Mouse (Mus musculus) embryonic facial prominence, embryonic 14.5 days (tissue): Measurements from ENCODE around the gene Abcc4. TPM values are rescaled to one million over a fixed set of nuclear protein-coding genes. Genes with fewer than 3 reads are reported as not detected.

Source experiments
- ATAC-seq: fragments of 200-750 bp; cut with Nextera tagmentation; 2 replicates; pipeline ENCODE4 v1.8.0; 2017; ENCODE audit warnings: low read depth, moderate number of reproducible peaks, moderate TSS enrichment
- DNase-seq: peaks from one replicate; pipeline ENCODE4 v3.0.0-alpha.2; 2015; ENCODE audit warnings: low spot score
- H3K27ac ChIP-seq: fragments of 300-500 bp; sonication (generic); replicated peaks from 2 replicates; pipeline ENCODE4 v1.5.1; 2014; ENCODE audit warnings: low read depth, mild to moderate bottlenecking, low read length, moderate library complexity
- H3K27me3 ChIP-seq: fragments of 300-500 bp; sonication (generic); replicated peaks from 2 replicates; pipeline ENCODE4 v1.6.1; 2014; ENCODE audit warnings: low read length; ENCODE audit not compliant: control insufficient read depth, insufficient read depth
- H3K36me3 ChIP-seq: fragments of 300-500 bp; sonication (generic); 2 replicates; pipeline ENCODE4 v1.6.1; 2014; ENCODE audit warnings: low read length, mixed read lengths; ENCODE audit not compliant: control insufficient read depth, insufficient read depth
- H3K4me1 ChIP-seq: fragments of 300-500 bp; sonication (generic); 2 replicates; pipeline ENCODE4 v1.6.1; 2014; ENCODE audit warnings: antibody characterized with exemption, low read length; ENCODE audit not compliant: control insufficient read depth, insufficient read depth
- H3K4me2 ChIP-seq: fragments of 300-500 bp; sonication (generic); 2 replicates; pipeline ENCODE4 v1.6.1; 2014; ENCODE audit warnings: low read depth, mild to moderate bottlenecking, low read length, moderate library complexity, mixed read lengths
- H3K4me3 ChIP-seq: fragments of 300-500 bp; sonication (generic); 2 replicates; pipeline ENCODE4 v1.5.1; 2014; ENCODE audit warnings: low read depth, mild to moderate bottlenecking, low read length
- H3K9ac ChIP-seq: fragments of 300-500 bp; sonication (generic); 2 replicates; pipeline ENCODE4 v1.6.1; 2014; ENCODE audit warnings: low read depth, mild to moderate bottlenecking, low read length, moderate library complexity, mixed read lengths
- H3K9me3 ChIP-seq: fragments of 300-500 bp; sonication (generic); 2 replicates; pipeline ENCODE4 v1.6.1; 2016; ENCODE audit warnings: low read length; ENCODE audit not compliant: control insufficient read depth
- WGBS: fragments of 180-500 bp; shearing (Covaris S2); extraction: QIAGEN DNeasy Blood & Tissue Kit; methylation state at CpG from one replicate; pipeline ENCODE4 v1.1.7; 2014; 5-methylcytosine and 5-hydroxymethylcytosine counted together
- polyA plus RNA-seq: library from polyadenylated mRNA; unstranded; fragments of >200 nt; fragmentation: Nextera tagmentation; extraction: Ambion mirVana; gene quantifications from 2 replicates; pipeline ENCODE4 v1.2.1, GENCODE M21; 2014

Abcc4 gene
- polyA plus RNA-seq, 1 experiment from 2014 or later = 3.4 TPM

DNA sequence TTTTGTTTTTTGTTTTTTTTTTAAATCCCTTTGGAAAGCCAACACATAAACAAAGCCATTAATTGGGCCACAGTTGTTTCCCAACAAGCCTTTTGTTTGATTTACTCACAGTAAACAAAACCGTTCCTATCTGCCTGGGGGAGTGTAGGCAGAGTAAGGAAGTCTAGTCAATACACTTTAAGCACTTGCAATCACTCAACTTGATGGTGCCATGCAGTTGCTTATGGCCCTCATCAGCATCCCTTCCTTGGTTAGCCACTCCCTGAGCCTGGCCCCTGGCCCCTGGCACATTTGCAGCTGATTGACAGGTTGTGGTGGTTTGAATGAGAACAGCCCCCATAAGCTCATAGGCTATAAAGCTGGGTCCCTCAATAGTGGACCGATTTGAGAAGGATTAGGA is 209.3 kb downstream of the Abcc4 start:
- Histone ChIP-seq H3K9me3 (no peaks in the 10 kb centered on the region; the same call in 1 of the 2 replicates), H3K27ac (no peak overlapping the region), H3K36me3 (no peaks in the 10 kb centered on the region), H3K4me3 (no peak overlapping the region), H3K27me3 (no peaks in the 10 kb centered on the region), H3K4me1 (no peaks in the 10 kb centered on the region), H3K9ac (no peak overlapping the region), H3K4me2 (no peak overlapping the region)
- WGBS = 69% methylated on average over 2 of the region's 2 CpGs
- ATAC-seq (no peak), DNase-seq (no peak)

DNA sequence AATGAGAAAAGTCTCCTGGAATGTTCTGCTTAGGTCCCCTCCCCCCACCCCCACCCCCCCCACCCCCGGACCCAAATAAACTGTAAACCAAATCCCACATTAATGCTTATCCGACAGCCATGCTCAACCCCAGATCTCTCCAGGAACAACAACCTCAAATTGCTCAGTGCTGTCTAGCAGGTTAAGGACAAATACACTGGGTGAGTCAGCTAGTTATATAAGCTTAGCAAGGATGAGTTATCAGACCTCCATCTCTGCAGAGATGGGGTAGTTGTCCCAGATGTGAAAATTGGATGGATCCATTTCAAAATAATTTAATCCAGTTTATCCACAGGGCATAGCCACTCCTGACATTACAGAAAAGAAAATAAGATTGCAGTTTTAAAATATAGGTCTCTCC is 210.6 kb downstream of the Abcc4 start:
- DNase-seq (no peak), ATAC-seq (no peak)
- H3K9me3 ChIP-seq = no peaks in the 10 kb centered on the region; the same call in 1 of the 2 replicates
- no peak overlapping the region for H3K9ac ChIP-seq
- no peaks in the 10 kb centered on the region for H3K36me3 ChIP-seq
- no peak overlapping the region for H3K4me3 ChIP-seq
- no peak overlapping the region for H3K27ac ChIP-seq
- WGBS = 76% methylated on average over 2 of the region's 2 CpGs
- no peak overlapping the region for H3K4me2 ChIP-seq
- H3K4me1 ChIP-seq = no peaks in the 10 kb centered on the region
- H3K27me3 ChIP-seq = no peaks in the 10 kb centered on the region

DNA sequence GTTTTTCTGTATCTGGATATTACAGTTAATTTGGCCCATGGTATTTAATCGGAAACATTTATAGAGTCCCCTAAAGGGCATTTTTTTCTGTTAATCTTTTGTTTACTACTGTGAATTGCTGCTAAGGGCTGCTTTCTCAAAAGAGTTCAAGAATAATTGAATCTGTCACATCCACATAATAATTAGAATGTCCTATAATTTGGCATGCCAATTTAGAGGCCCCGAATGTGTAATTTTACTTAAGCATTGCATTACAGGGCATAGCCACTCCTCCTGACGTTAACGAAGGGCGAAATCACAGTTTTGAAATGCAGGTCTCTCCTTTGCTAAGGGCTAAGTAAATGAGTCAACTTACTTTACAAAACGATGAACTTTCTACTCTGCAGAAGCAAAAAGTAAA is 214.3 kb downstream of the Abcc4 start:
- Histone ChIP-seq H3K4me2 (0 out of 2 replicates have a peak overlapping the region, but pooled peaks have one; percentile 10), H3K4me1 (no peaks in the 10 kb centered on the region), H3K36me3 (no peaks in the 10 kb centered on the region), H3K9ac (no peak overlapping the region), H3K4me3 (no peak overlapping the region), H3K27ac (no peak overlapping the region), H3K9me3 (no peaks in the 10 kb centered on the region), H3K27me3 (no peaks in the 10 kb centered on the region)
- 56% methylated on average over 6 of the region's 6 CpGs for WGBS
- ATAC-seq = no peak
- no peak for DNase-seq

DNA sequence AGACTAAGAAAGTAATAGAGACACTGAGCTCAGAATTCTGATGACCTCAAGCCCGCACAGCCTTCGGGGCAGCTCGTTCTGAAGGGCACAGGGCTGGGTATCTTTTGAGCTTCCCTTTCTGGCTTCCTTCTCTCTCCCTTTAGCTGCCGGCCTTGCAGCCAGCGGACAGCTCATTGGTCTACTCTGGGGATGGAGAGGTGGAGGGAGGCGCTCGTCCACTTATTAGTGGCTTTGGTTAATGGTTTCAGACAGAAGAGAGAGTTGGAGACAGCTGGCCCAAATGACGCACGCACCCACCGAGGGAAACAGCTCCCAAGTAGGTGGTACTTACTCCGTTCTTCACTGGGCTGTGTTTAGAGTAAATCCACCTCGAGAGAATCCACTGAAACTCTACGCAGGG is 214.7 kb downstream of the Abcc4 start:
- no peaks in the 10 kb centered on the region for H3K4me1 ChIP-seq
- no peak overlapping the region for H3K4me3 ChIP-seq
- H3K4me2 ChIP-seq = peak overlapping the region; percentile 10
- no peaks in the 10 kb centered on the region for H3K27me3 ChIP-seq
- no peak overlapping the region for H3K9ac ChIP-seq
- no peaks in the 10 kb centered on the region for H3K36me3 ChIP-seq
- 32% methylated on average over 13 of the region's 13 CpGs for WGBS
- H3K27ac ChIP-seq = no peak overlapping the region
- DNase-seq (peak; percentile 44), ATAC-seq (peak; percentile 75)
- H3K9me3 ChIP-seq = no peaks in the 10 kb centered on the region

DNA sequence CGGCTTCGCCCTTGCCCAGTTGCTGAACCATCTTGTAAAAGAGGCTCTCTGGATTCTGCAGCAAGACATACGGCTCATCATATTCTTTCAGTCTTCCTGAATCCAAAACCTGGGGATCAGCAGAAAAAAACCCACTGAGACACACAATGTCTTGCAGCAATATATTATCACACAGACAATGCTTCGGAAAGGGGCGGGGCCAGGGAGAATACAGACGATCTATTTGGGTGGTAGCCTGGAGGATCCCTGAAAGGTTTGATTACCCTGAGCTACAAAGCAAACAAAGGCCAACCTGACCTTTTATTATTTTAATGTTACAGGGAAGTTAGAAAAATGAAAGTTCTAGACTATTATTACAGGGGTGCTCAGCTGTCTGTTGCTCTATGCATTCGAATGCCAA is 215.5 kb downstream of the Abcc4 start:
- no peaks in the 10 kb centered on the region for H3K9me3 ChIP-seq
- no peaks in the 10 kb centered on the region for H3K27me3 ChIP-seq
- no peak overlapping the region for H3K4me2 ChIP-seq
- H3K36me3 ChIP-seq = no peaks in the 10 kb centered on the region
- no peak for DNase-seq
- WGBS = 78% methylated on average over 7 of the region's 7 CpGs
- no peak overlapping the region for H3K27ac ChIP-seq
- ATAC-seq = no peak
- no peak overlapping the region for H3K9ac ChIP-seq
- H3K4me3 ChIP-seq = no peak overlapping the region
- H3K4me1 ChIP-seq = no peaks in the 10 kb centered on the region

DNA sequence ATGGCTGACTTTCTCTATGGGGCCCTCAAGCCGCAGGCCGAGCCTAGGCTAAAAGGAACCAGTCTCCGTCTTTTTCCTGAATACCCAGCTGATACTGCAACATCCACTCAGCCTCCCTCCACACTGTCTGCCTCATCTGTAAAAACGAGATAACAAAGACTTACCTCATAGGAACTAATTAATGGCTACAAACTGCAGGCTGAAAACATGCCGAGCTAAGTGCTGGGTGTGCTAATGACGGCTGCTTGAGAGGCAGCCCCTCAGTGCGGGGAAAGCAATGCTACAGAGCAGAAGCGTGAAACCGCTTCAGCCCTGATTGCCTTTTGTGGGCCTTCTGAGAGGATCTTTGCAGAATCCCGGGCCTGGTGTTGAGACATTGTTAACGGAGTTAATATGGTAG is 219.7 kb downstream of the Abcc4 start:
- no peak overlapping the region for H3K9ac ChIP-seq
- H3K4me3 ChIP-seq = no peak overlapping the region
- no peaks in the 10 kb centered on the region for H3K9me3 ChIP-seq
- ATAC-seq = no peak
- H3K27ac ChIP-seq = no peak overlapping the region
- H3K4me1 ChIP-seq = no peaks in the 10 kb centered on the region
- 79% methylated on average over 11 of the region's 11 CpGs for WGBS
- no peaks in the 10 kb centered on the region for H3K36me3 ChIP-seq
- no peak overlapping the region for H3K4me2 ChIP-seq
- DNase-seq = no peak
- H3K27me3 ChIP-seq = no peaks in the 10 kb centered on the region

DNA sequence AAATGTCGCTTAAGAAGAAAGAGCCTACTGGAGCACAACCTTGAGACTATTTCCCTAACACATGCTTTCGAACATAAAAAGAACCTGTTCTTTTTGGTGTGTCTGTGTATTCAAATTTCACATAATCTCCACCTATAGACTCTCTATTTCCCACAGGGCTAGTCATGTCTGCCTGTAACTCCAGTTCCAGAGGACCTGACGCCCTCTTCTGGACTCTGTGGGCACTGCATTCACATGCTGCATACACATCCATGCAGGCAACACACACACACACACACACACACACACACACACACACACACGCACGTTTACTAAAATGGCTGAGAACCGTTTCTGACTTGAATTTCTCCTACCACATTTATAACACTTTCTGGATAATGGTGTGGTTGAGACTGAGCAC is 220.4 kb downstream of the Abcc4 start:
- no peaks in the 10 kb centered on the region for H3K27me3 ChIP-seq
- no peak overlapping the region for H3K4me3 ChIP-seq
- H3K9ac ChIP-seq = no peak overlapping the region
- 94% methylated on average over 6 of the region's 6 CpGs for WGBS
- no peaks in the 10 kb centered on the region for H3K9me3 ChIP-seq
- ATAC-seq = no peak
- no peaks in the 10 kb centered on the region for H3K4me1 ChIP-seq
- no peak overlapping the region for H3K4me2 ChIP-seq
- no peak overlapping the region for H3K27ac ChIP-seq
- H3K36me3 ChIP-seq = no peaks in the 10 kb centered on the region
- DNase-seq = no peak

DNA sequence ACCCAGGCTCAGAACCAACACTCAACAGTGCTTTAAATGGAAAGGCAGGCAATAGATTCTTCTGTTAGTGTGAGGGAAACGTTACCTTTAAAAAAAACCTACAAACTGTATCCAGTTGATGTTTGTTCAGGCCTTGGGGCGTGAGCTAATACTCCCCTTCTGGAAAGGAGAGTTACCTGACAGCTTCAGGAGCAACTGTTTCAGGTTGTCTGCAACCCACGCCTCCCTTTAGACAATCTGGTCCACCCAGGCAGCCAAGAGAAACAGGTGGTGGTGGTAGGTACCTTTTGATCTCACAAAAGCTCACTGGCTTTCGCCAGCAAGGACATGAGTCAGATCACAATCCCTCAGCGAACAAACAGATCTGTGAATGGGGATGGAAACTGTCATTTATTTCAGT is 223.7 kb downstream of the Abcc4 start:
- H3K9ac ChIP-seq = no peak overlapping the region
- WGBS = 77% methylated on average over 5 of the region's 5 CpGs
- ATAC-seq (no peak), DNase-seq (no peak)
- no peak overlapping the region for H3K4me3 ChIP-seq
- no peaks in the 10 kb centered on the region for H3K27me3 ChIP-seq
- H3K4me1 ChIP-seq = no peaks in the 10 kb centered on the region
- H3K27ac ChIP-seq = no peak overlapping the region
- H3K9me3 ChIP-seq = no peaks in the 10 kb centered on the region
- no peak overlapping the region for H3K4me2 ChIP-seq
- no peaks in the 10 kb centered on the region for H3K36me3 ChIP-seq

DNA sequence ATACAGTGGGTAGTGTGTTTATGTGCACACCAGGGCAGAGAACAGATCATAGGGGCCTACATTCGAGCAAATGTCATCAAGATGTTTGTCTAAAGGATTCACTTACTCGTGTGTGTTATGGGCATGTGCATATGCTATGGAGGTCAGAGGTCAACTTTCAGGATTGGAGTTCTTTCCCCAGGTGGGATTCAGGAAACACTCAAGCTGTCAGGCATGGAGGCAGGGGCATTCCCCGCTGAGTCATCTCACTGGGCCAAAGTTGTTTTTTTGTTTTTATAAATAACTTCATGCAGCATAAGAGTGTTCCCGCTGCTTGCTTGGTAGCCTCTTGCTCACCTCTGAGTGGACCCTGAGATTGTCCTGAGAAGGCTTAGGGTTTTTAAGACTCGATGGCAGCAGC is 224.2 kb downstream of the Abcc4 start:
- no peaks in the 10 kb centered on the region for H3K27me3 ChIP-seq
- H3K36me3 ChIP-seq = no peaks in the 10 kb centered on the region
- no peak overlapping the region for H3K27ac ChIP-seq
- no peak for ATAC-seq
- DNase-seq = no peak
- H3K9ac ChIP-seq = no peak overlapping the region
- H3K4me1 ChIP-seq = no peaks in the 10 kb centered on the region
- H3K4me2 ChIP-seq = no peak overlapping the region
- WGBS = 60% methylated on average over 5 of the region's 5 CpGs
- no peak overlapping the region for H3K4me3 ChIP-seq
- 0 out of 2 replicates have a peak, but pooled peaks cover 1% of the 10 kb centered on the region for H3K9me3 ChIP-seq
